Mouse (Mus musculus): ENCODE measurements around the gene Ankdd1b.

Gene Ankdd1b

GRCm38 (mm10) chr13:96401251-96401650, 69.7 kb downstream of the Ankdd1b start:
- DNase-seq = no peak

DNA sequence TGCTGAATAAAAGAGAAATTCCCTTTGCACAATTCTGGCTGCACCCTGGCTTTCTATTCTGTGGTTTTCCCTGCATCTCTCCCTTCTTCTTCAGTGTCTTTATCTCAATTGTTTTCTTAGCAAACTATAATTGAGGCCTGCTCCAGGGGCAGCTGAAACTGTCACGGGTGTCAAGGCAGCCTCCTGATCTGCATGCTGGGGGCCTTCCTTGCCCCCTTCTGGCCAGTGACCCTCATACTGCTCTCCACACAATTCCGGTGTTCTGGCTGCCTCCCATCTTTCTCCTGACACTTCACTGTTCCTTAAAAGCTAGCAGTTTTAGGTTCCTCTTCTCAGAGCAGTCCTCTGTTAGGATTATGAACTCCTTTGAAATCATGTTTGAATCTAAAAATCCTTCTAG, 81.7 kb downstream of the Ankdd1b start:
- DNase-seq = no peak

- DNase-seq = peak; percentile 99
Observed at GRCm38 (mm10) chr13:96388042-96388888, 82.7 kb downstream of the Ankdd1b start, which contains the start of gene Poc5. Gene Poc5 (plus strand): TSS chr13:96388294.

GRCm38 (mm10) chr13:96377883-96378282, 93.1 kb downstream of the Ankdd1b start:
- DNase-seq = no peak

DNA sequence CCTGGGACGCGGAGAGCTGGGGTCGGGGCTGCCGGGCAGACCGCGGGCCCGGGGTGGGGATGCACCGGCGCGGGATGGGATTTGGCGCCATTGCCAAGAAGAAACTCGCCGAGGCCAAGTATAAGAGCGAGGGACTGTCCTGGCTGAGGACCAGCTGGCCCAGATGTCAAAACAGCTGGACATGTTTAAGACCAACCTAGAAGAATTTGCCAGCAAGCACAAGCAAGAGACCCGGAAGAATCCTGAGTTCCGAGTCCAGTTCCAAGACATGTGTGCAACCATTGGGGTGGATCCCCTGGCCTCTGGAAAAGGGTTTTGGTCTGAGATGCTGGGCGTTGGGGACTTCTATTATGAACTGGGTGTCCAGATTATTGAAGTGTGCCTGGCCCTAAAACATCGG, 94.1 kb downstream of the Ankdd1b start:
- no peak for DNase-seq

GRCm38 (mm10) chr13:96375519-96375918, 95.5 kb downstream of the Ankdd1b start:
- no peak for DNase-seq
